Mouse (Mus musculus): ENCODE data around the gene Fam24b. TPM values are rescaled to one million over a fixed set of nuclear protein-coding genes. Genes with fewer than 3 reads are reported as not detected.

The Fam24b gene
- total RNA-seq, 4 experiments from 2014 or later: not detected

Other genes with a start within 250 kb of the Fam24b start
- gene 4933402N03Rik, start 183.2 kb downstream of the Fam24b start, total RNA-seq (2022): not detected
- gene 5430419D17Rik, start 155.1 kb downstream of the Fam24b start, total RNA-seq (2022): not detected
- gene Cuzd1, start 7.2 kb downstream of the Fam24b start, total RNA-seq (2022): under 1 TPM; 0.63 to 0.99 (median 0.91) TPM
- not detected for gene Fam24a, start 4.3 kb upstream of the Fam24b start, total RNA-seq (2022)
- 10 to 100 TPM; 14.4 to 19.2 (median 16.4) TPM for gene 2310057M21Rik, start 33.2 kb upstream of the Fam24b start, total RNA-seq (2022)
- gene Pstk, start 41.6 kb upstream of the Fam24b start, total RNA-seq (2022): 10 to 100 TPM; 28.2 to 45.0 (median 39.4) TPM
- gene Ikzf5, start 81.0 kb upstream of the Fam24b start, total RNA-seq (2022): 10 to 100 TPM; 28.3 to 38.2 (median 32.7) TPM
- gene Acadsb, start 81.1 kb upstream of the Fam24b start, total RNA-seq (2022): 100 to 1,000 TPM; 146 to 202 (median 176) TPM
- gene Hmx3, start 213.4 kb upstream of the Fam24b start, total RNA-seq (2022): not detected
- not detected for gene Hmx2, start 219.3 kb upstream of the Fam24b start, total RNA-seq (2022)
- gene Bub3, start 230.7 kb upstream of the Fam24b start, total RNA-seq (2022): 10 to 100 TPM; 30.5 to 36.3 (median 32.4) TPM